Mouse (Mus musculus) ovary, postnatal 14 days (tissue): ENCODE data around the gene Cdkn1a.
"Not testable (repeated sequence)": the region's sequence is repeated elsewhere in the genome, so short reads cannot be mapped to it uniquely, and the experiment has no call there.

Experiments
- DNase-seq: peaks from one replicate; pipeline ENCODE4 v3.0.0; 2022; ENCODE audit warnings: low spot score

Cdkn1a gene

GRCm38 (mm10) chr17:29059581-29059980 lies 31.2 kb upstream of the Cdkn1a start:
- no peak for DNase-seq

- no peak for DNase-seq
Observed at GRCm38 (mm10) chr17:29060946-29061345, 29.8 kb upstream of the Cdkn1a start.

GRCm38 (mm10) chr17:29062119-29063035 lies 28.4 kb upstream of the Cdkn1a start:
- no peak for DNase-seq

- DNase-seq, result no peak
Observed at GRCm38 (mm10) chr17:29063121-29063987, 27.4 kb upstream of the Cdkn1a start.

GRCm38 (mm10) chr17:29063988-29064285 lies 26.8 kb upstream of the Cdkn1a start:
- no peak for DNase-seq

- DNase-seq, result no peak
Observed at GRCm38 (mm10) chr17:29065245-29065940, 25.4 kb upstream of the Cdkn1a start.

GRCm38 (mm10) chr17:29065971-29066370 lies 24.8 kb upstream of the Cdkn1a start:
- DNase-seq, result no peak

- not testable (repeated sequence) for DNase-seq
Observed at GRCm38 (mm10) chr17:29067416-29067815, 23.4 kb upstream of the Cdkn1a start.

- no peak for DNase-seq
Observed at GRCm38 (mm10) chr17:29067847-29068246, 22.9 kb upstream of the Cdkn1a start.

GRCm38 (mm10) chr17:29069063-29069462 lies 21.7 kb upstream of the Cdkn1a start:
- no peak for DNase-seq

GRCm38 (mm10) chr17:29071820-29072219 lies 19.0 kb upstream of the Cdkn1a start:
- no peak for DNase-seq

- DNase-seq, result no peak
Observed at GRCm38 (mm10) chr17:29072701-29073307, 18.0 kb upstream of the Cdkn1a start.

GRCm38 (mm10) chr17:29073313-29073712 lies 17.5 kb upstream of the Cdkn1a start:
- DNase-seq, result no peak

- no peak for DNase-seq
Observed at GRCm38 (mm10) chr17:29074085-29074484, 16.7 kb upstream of the Cdkn1a start.

GRCm38 (mm10) chr17:29076235-29076634 lies 14.5 kb upstream of the Cdkn1a start:
- DNase-seq, result no peak

GRCm38 (mm10) chr17:29077786-29078509 lies 12.8 kb upstream of the Cdkn1a start:
- no peak for DNase-seq

- peak; percentile 35 for DNase-seq
Observed at GRCm38 (mm10) chr17:29078519-29079383, 12.0 kb upstream of the Cdkn1a start.

GRCm38 (mm10) chr17:29080758-29081617 lies 9.8 kb upstream of the Cdkn1a start:
- no peak for DNase-seq
